Mouse (Mus musculus) embryonic facial prominence, embryonic 11.5 days (tissue): ENCODE measurements around the gene Vav3. TPM values are rescaled to one million over a fixed set of nuclear protein-coding genes. Genes with fewer than 3 reads are reported as not detected.

ENCODE experiments used
- ATAC-seq: fragments of 200-750 bp; cut with Nextera tagmentation; replicated peaks from 2 replicates; pipeline ENCODE4 v1.8.0; 2017; ENCODE audit warnings: low read depth; ENCODE audit not compliant: insufficient number of reproducible peaks, low FRiP score, low TSS enrichment
- DNase-seq: peaks from one replicate; pipeline ENCODE4 v3.0.0-alpha.2; 2015; ENCODE audit warnings: low spot score
- H3K27ac ChIP-seq: fragments of 300-500 bp; sonication (generic); replicated peaks from 2 replicates; pipeline ENCODE4 v1.5.1; 2014; ENCODE audit warnings: mild to moderate bottlenecking, low read depth, low read length, control low read depth
- H3K27me3 ChIP-seq: fragments of 300-500 bp; sonication (generic); 2 replicates; pipeline ENCODE4 v1.6.1; 2014; ENCODE audit warnings: mild to moderate bottlenecking, low read length, moderate library complexity, mixed read lengths; ENCODE audit not compliant: control insufficient read depth, insufficient read depth
- H3K36me3 ChIP-seq: fragments of 300-500 bp; sonication (generic); replicated peaks from 2 replicates; pipeline ENCODE4 v1.6.1; 2014; ENCODE audit warnings: low read depth, mild to moderate bottlenecking, low read length, moderate library complexity, mixed read lengths; ENCODE audit not compliant: control insufficient read depth, insufficient read depth
- H3K4me1 ChIP-seq: fragments of 300-500 bp; sonication (generic); 2 replicates; pipeline ENCODE4 v1.6.1; 2014; ENCODE audit warnings: low read length, mixed read lengths; ENCODE audit not compliant: control insufficient read depth, insufficient read depth
- H3K4me2 ChIP-seq: fragments of 300-500 bp; sonication (generic); 2 replicates; pipeline ENCODE4 v1.6.1; 2014; ENCODE audit warnings: low read depth, mild to moderate bottlenecking, control low read depth, low read length, moderate library complexity
- H3K4me3 ChIP-seq: fragments of 300-500 bp; sonication (generic); 2 replicates; pipeline ENCODE4 v1.5.1; 2014; ENCODE audit warnings: low read depth, low read length, control low read depth
- H3K9ac ChIP-seq: fragments of 300-500 bp; sonication (generic); replicated peaks from 2 replicates; pipeline ENCODE4 v1.6.1; 2014; ENCODE audit warnings: mild to moderate bottlenecking, control low read depth, low read length
- H3K9me3 ChIP-seq: fragments of 300-500 bp; sonication (generic); replicated peaks from 2 replicates; pipeline ENCODE4 v1.6.1; 2016; ENCODE audit warnings: mild to moderate bottlenecking, low read length, inconsistent platforms, mixed read lengths; ENCODE audit not compliant: control insufficient read depth
- WGBS: fragments of 180-500 bp; shearing (Covaris S2); extraction: QIAGEN DNeasy Blood & Tissue Kit; methylation state at CpG from one replicate; pipeline ENCODE4 v1.1.7; 2014; 5-methylcytosine and 5-hydroxymethylcytosine counted together
- polyA plus RNA-seq: library from polyadenylated mRNA; unstranded; fragments of >200 nt; fragmentation: Nextera tagmentation; extraction: Ambion mirVana; gene quantifications from 2 replicates; pipeline ENCODE4 v1.2.1, GENCODE M21; 2014

The Vav3 gene
- polyA plus RNA-seq, 1 experiment from 2014 or later, result 7.2 TPM

- WGBS, result 61% methylated on average over 1 of the region's 1 CpGs
- DNase-seq (no peak), ATAC-seq (no peak)
- H3K4me2 ChIP-seq, result no peak overlapping the region
- no peaks in the 10 kb centered on the region for H3K36me3 ChIP-seq
- H3K4me3 ChIP-seq, result no peak overlapping the region
- no peaks in the 10 kb centered on the region for H3K27me3 ChIP-seq
- H3K27ac ChIP-seq, result no peak overlapping the region
- H3K9me3 ChIP-seq, result no peaks in the 10 kb centered on the region
- no peak overlapping the region for H3K9ac ChIP-seq
- no peaks in the 10 kb centered on the region for H3K4me1 ChIP-seq
Observed at GRCm38 (mm10) chr3:109470651-109471255, 130.3 kb downstream of the Vav3 start.

GRCm38 (mm10) chr3:109476521-109476920, 136.1 kb downstream of the Vav3 start:
- DNase-seq, result no peak
- ATAC-seq, result no peak
- 70% methylated on average over 8 of the region's 8 CpGs for WGBS

GRCm38 (mm10) chr3:109478297-109478696, 137.8 kb downstream of the Vav3 start:
- WGBS, result 87% methylated on average over 4 of the region's 4 CpGs
- H3K9ac ChIP-seq, result no peak overlapping the region

More at GRCm38 (mm10) chr3:109476521-109476920, 136.1 kb downstream of the Vav3 start:
- Histone ChIP-seq H3K27me3 (no peaks in the 10 kb centered on the region), H3K4me3 (no peak overlapping the region), H3K9ac (no peak overlapping the region), H3K4me2 (no peak overlapping the region), H3K4me1 (no peaks in the 10 kb centered on the region), H3K36me3 (no peaks in the 10 kb centered on the region), H3K9me3 (no peaks in the 10 kb centered on the region), H3K27ac (no peak overlapping the region)

GRCm38 (mm10) chr3:109480625-109481024, 140.2 kb downstream of the Vav3 start:
- no peaks in the 10 kb centered on the region for H3K36me3 ChIP-seq
- H3K4me3 ChIP-seq, result no peak overlapping the region
- H3K27me3 ChIP-seq, result no peaks in the 10 kb centered on the region
- H3K4me1 ChIP-seq, result no peaks in the 10 kb centered on the region
- no peak overlapping the region for H3K4me2 ChIP-seq
- no peaks in the 10 kb centered on the region for H3K9me3 ChIP-seq
- H3K9ac ChIP-seq, result no peak overlapping the region
- 84% methylated on average over 2 of the region's 2 CpGs for WGBS
- ATAC-seq, result no peak
- DNase-seq, result no peak
- no peak overlapping the region for H3K27ac ChIP-seq

More at GRCm38 (mm10) chr3:109478297-109478696, 137.8 kb downstream of the Vav3 start:
- H3K4me3 ChIP-seq, result no peak overlapping the region
- no peaks in the 10 kb centered on the region for H3K4me1 ChIP-seq
- DNase-seq (no peak), ATAC-seq (no peak)
- no peaks in the 10 kb centered on the region for H3K27me3 ChIP-seq
- no peaks in the 10 kb centered on the region for H3K36me3 ChIP-seq
- no peaks in the 10 kb centered on the region for H3K9me3 ChIP-seq
- no peak overlapping the region for H3K4me2 ChIP-seq
- H3K27ac ChIP-seq, result no peak overlapping the region

- ATAC-seq, result no peak
- WGBS, result 58% methylated on average over 3 of the region's 3 CpGs
- no peaks in the 10 kb centered on the region for H3K27me3 ChIP-seq
- H3K9ac ChIP-seq, result no peak overlapping the region
- H3K36me3 ChIP-seq, result no peaks in the 10 kb centered on the region
- DNase-seq, result no peak
- H3K27ac ChIP-seq, result no peak overlapping the region
- no peak overlapping the region for H3K4me2 ChIP-seq
- H3K4me1 ChIP-seq, result no peaks in the 10 kb centered on the region
- H3K4me3 ChIP-seq, result no peak overlapping the region
- H3K9me3 ChIP-seq, result no peaks in the 10 kb centered on the region
Observed at GRCm38 (mm10) chr3:109486786-109487185, 146.3 kb downstream of the Vav3 start.

- ATAC-seq (no peak), DNase-seq (no peak)
- Histone ChIP-seq H3K4me2 (no peak overlapping the region), H3K36me3 (no peaks in the 10 kb centered on the region), H3K9ac (no peak overlapping the region), H3K4me1 (no peaks in the 10 kb centered on the region), H3K27me3 (no peaks in the 10 kb centered on the region), H3K27ac (no peak overlapping the region), H3K4me3 (no peak overlapping the region), H3K9me3 (no peaks in the 10 kb centered on the region)
- WGBS, result 89% methylated on average over 4 of the region's 4 CpGs
Observed at GRCm38 (mm10) chr3:109487823-109488222, 147.4 kb downstream of the Vav3 start.

GRCm38 (mm10) chr3:109488750-109489171, 148.3 kb downstream of the Vav3 start:
- H3K4me1 ChIP-seq, result no peaks in the 10 kb centered on the region
- H3K4me2 ChIP-seq, result no peak overlapping the region
- DNase-seq (no peak), ATAC-seq (no peak)
- no peaks in the 10 kb centered on the region for H3K36me3 ChIP-seq
- H3K9ac ChIP-seq, result no peak overlapping the region
- H3K9me3 ChIP-seq, result no peaks in the 10 kb centered on the region
- WGBS, result 51% methylated on average over 4 of the region's 4 CpGs
- H3K27ac ChIP-seq, result no peak overlapping the region
- H3K27me3 ChIP-seq, result no peaks in the 10 kb centered on the region
- no peak overlapping the region for H3K4me3 ChIP-seq

GRCm38 (mm10) chr3:109490561-109491296, 150.3 kb downstream of the Vav3 start:
- H3K36me3 ChIP-seq, result no peaks in the 10 kb centered on the region
- H3K27me3 ChIP-seq, result no peaks in the 10 kb centered on the region
- DNase-seq (no peak), ATAC-seq (no peak)
- no peak overlapping the region for H3K4me2 ChIP-seq
- no peak overlapping the region for H3K9ac ChIP-seq
- no peak overlapping the region for H3K4me3 ChIP-seq
- WGBS, result 61% methylated on average over 11 of the region's 11 CpGs
- H3K9me3 ChIP-seq, result no peaks in the 10 kb centered on the region
- no peak overlapping the region for H3K27ac ChIP-seq
- H3K4me1 ChIP-seq, result no peaks in the 10 kb centered on the region
